Comparison of ENCODE assay signal across 8 mouse cellular contexts in the genomic region with DNA sequence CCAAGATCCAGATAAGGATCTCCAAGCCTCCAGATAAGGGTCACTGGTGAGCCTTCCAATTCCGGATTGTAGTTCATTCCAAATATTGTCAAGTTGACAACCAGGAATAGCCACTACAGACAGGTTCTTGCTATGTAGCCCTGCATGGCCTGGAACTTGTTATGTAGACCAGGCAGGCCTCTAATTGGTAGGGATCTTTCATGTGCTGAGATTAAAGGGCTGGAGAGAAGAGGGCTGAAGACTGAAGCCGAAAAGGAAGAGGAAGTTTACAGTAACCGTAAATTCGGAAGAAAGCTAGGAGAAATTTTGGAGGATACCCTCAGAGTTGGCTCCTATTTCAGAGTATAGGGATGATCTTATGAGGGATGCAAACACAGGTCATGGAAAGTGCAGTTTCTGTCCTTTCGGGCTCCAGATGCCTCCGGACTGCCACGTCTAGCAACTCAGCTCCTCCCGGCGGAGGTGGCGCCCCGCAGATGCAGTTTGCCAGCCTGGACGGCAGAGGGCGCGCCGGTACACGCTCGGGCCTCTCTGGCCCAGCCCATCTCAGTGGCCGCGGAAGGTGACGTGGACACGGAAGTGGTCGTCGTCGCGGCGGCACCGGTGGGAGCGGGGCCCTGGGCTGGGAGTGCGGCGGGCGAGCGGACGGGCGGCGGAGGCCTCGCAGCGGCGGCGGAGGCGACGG. TPM values are rescaled to one million over a fixed set of nuclear protein-coding genes. Genes with fewer than 3 reads are reported as not detected.
DNase-seq lines count a peak whose midpoint lies in the region; ATAC-seq lines count a peak whose summit lies in the region.

A gene (plus strand): TSS at position 569 of the 685 bp plus-strand sequence.

- ATAC-seq in inflammation-experienced regulatory T-cells, adult 6 months, result peak; percentile 97
- peak; percentile 98 for ATAC-seq in megakaryocyte-erythroid progenitor cell, adult 5-6 weeks (replicated peaks; ENCODE audit: low FRiP score, low TSS enrichment, poor library complexity, severe bottlenecking)

- intact Hi-C loops in gastrocnemius, postnatal 14 days (cut with DNase I; ENCODE audit: low total_unique reads), result no loop called here
- intact Hi-C loops in left cerebral cortex, postnatal 10 days (cut with DNase I), result no loop called here

- DNase-seq in adipocyte (ENCODE audit: low spot score), result peak; percentile 91
- DNase-seq in embryo, embryonic 10 days (ENCODE audit: low spot score), result peak; percentile 97
- peak; percentile 95 for DNase-seq in gastrocnemius, postnatal 14 days
- DNase-seq in left cerebral cortex, postnatal 10 days (ENCODE audit: extremely low spot score in 1 of 2, low spot score in 2 of 2), result peak; percentile 92 to 96
- peak; percentile 95 for DNase-seq in right cerebral cortex, postnatal 25 days
- DNase-seq in urinary bladder, postnatal 4 days (ENCODE audit: low spot score in 2 of 2), result peak; percentile 94 to 97

RNA-seq across cellular contexts. Expression of the gene that starts here (rescaled TPM):
- total RNA-seq in gastrocnemius, postnatal 14 days (2021), result 10 to 100 TPM; 26.9 to 35.5 TPM
- polyA plus RNA-seq in inflammation-experienced regulatory T-cells, adult 6 months (2017; shearing (Covaris generic)), result 10 to 100 TPM in 1 of 3 experiments, 1 to 10 TPM in 2; 7.0 to 21.5 (median 9.9) TPM
- 10 to 100 TPM; 91.5 to 94.8 TPM for total RNA-seq in left cerebral cortex, postnatal 10 days (2021)
- total RNA-seq in megakaryocyte-erythroid progenitor cell, adult 5-6 weeks (2014; fragmentation: Nextera tagmentation), result 97.5 and 104 TPM in 2 replicates
- total RNA-seq in megakaryocyte-erythroid progenitor cell, adult 5-6 weeks (2017), result 141 and 166 TPM in 2 replicates

Comparison
In these comparisons a context has a peak if more than half of its experiments do, and no peak if none do; other contexts are left out.
1. Peak in every context shown above with its lines: DNase-seq and ATAC-seq.